In genomic region chr2:33178243-33178932, GRCm38 (mm10) we compare ENCODE assay signal across 8 mouse cellular contexts. TPM values are rescaled to one million over a fixed set of nuclear protein-coding genes. Genes with fewer than 3 reads are reported as not detected.
DNase-seq lines count a peak whose midpoint lies in the region; ATAC-seq lines count a peak whose summit lies in the region.

No protein-coding gene starts in this region.

- peak; percentile 96 for DNase-seq in heart, adult 11 months
- no peak for DNase-seq in heart, adult 8-10 months (ENCODE audit: low spot score)
- DNase-seq in brain, adult 2 months (ENCODE audit: low read depth, low spot score): peak; percentile 85
- peak; percentile 68 for DNase-seq in intestine, embryonic 14.5 days (ENCODE audit: low spot score)
- no peak for DNase-seq in B cell, adult 2 months
- no peak for DNase-seq in urinary bladder, postnatal 25 days (ENCODE audit: low spot score)

- peaks cover 3% of the 10 kb centered on the region; the same call in 1 of the 2 replicates for H3K36me3 ChIP-seq in forebrain, embryonic 16.5 days (ENCODE audit: control insufficient read depth, insufficient read depth)
- no peaks in the 10 kb centered on the region for H3K36me3 ChIP-seq in intestine, embryonic 14.5 days (ENCODE audit: control insufficient read depth, insufficient read depth, low read length)
- peaks cover 5% of the 10 kb centered on the region; the same call in 1 of the 2 replicates for H3K36me3 ChIP-seq in neural tube, embryonic 13.5 days

- 56% methylated on average over 11 of the region's 11 CpGs for WGBS in forebrain, embryonic 16.5 days
- 31% methylated on average over 11 of the region's 11 CpGs for WGBS in intestine, embryonic 14.5 days
- WGBS in neural tube, embryonic 13.5 days: 55% methylated on average over 11 of the region's 11 CpGs

- ATAC-seq in forebrain, embryonic 16.5 days: peak; percentile 65
- ATAC-seq in intestine, embryonic 14.5 days (replicated peaks; ENCODE audit: low FRiP score, low TSS enrichment, low read depth): peak; percentile 54
- ATAC-seq in neural tube, embryonic 13.5 days (ENCODE audit: low read depth): peak; percentile 48

- H3K9me3 ChIP-seq in forebrain, embryonic 16.5 days (ENCODE audit: control insufficient read depth, low read length): no peaks in the 10 kb centered on the region
- no peaks in the 10 kb centered on the region for H3K9me3 ChIP-seq in intestine, embryonic 14.5 days (ENCODE audit: control insufficient read depth, low read length)
- no peaks in the 10 kb centered on the region for H3K9me3 ChIP-seq in neural tube, embryonic 13.5 days

- H3K27ac ChIP-seq in forebrain, embryonic 16.5 days (ENCODE audit: low read length): 0 out of 2 replicates have a peak overlapping the region, but pooled peaks have one; percentile 5
- peak overlapping the region; percentile 87 for H3K27ac ChIP-seq in intestine, embryonic 14.5 days (ENCODE audit: low read depth)
- H3K27ac ChIP-seq in neural tube, embryonic 13.5 days (replicated peaks): peak overlapping the region; percentile 71

- peaks cover 25% of the 10 kb centered on the region for H3K4me1 ChIP-seq in forebrain, embryonic 16.5 days (replicated peaks; ENCODE audit: control insufficient read depth, insufficient read depth, low read length)
- peaks cover 41% of the 10 kb centered on the region for H3K4me1 ChIP-seq in intestine, embryonic 14.5 days (replicated peaks; ENCODE audit: control insufficient read depth, insufficient read depth, low read length)
- peaks cover 42% of the 10 kb centered on the region for H3K4me1 ChIP-seq in neural tube, embryonic 13.5 days (replicated peaks)

- H3K27me3 ChIP-seq in forebrain, embryonic 16.5 days (replicated peaks; ENCODE audit: control insufficient read depth, insufficient read depth, low read length): no peaks in the 10 kb centered on the region
- H3K27me3 ChIP-seq in intestine, embryonic 14.5 days (replicated peaks; ENCODE audit: control insufficient read depth, insufficient read depth, low read length): no peaks in the 10 kb centered on the region
- H3K27me3 ChIP-seq in neural tube, embryonic 13.5 days: no peaks in the 10 kb centered on the region

- H3K4me2 ChIP-seq in forebrain, embryonic 16.5 days (ENCODE audit: low read length): no peak overlapping the region
- peak overlapping the region; percentile 45 for H3K4me2 ChIP-seq in intestine, embryonic 14.5 days (ENCODE audit: low read length)
- H3K4me2 ChIP-seq in neural tube, embryonic 13.5 days: no peak overlapping the region

- no peak overlapping the region for H3K9ac ChIP-seq in forebrain, embryonic 16.5 days (replicated peaks; ENCODE audit: low read depth, low read length)
- H3K9ac ChIP-seq in intestine, embryonic 14.5 days (ENCODE audit: low read length): peak overlapping the region; percentile 29; the same call in 1 of the 2 replicates
- peak overlapping the region; percentile 22 for H3K9ac ChIP-seq in neural tube, embryonic 13.5 days

- no peak overlapping the region for H3K4me3 ChIP-seq in forebrain, embryonic 16.5 days (replicated peaks; ENCODE audit: low read length)
- peak overlapping the region; percentile 11 for H3K4me3 ChIP-seq in intestine, embryonic 14.5 days (ENCODE audit: low read depth, low read length)
- no peak overlapping the region for H3K4me3 ChIP-seq in neural tube, embryonic 13.5 days

RNA-seq across cellular contexts. Expression of gene Angptl2, which starts 37.5 kb away (rescaled TPM):
- total RNA-seq in heart, adult 8-10 months (2022): 10 to 100 TPM; 32.9 to 57.7 (median 53.5) TPM
- polyA plus RNA-seq in forebrain, embryonic 16.5 days (2015; fragmentation: Nextera tagmentation; extraction: Ambion mirVana): 12.0 and 14.3 TPM in 2 replicates
- polyA plus RNA-seq in intestine, embryonic 14.5 days (2014; fragmentation: Nextera tagmentation; extraction: Ambion mirVana): 38.7 and 41.0 TPM in 2 replicates
- 18.2 and 18.9 TPM in 2 replicates for polyA plus RNA-seq in neural tube, embryonic 13.5 days (2015; fragmentation: Nextera tagmentation; extraction: Ambion mirVana)

RNA-seq across cellular contexts. Expression of gene Garnl3, which starts 46.9 kb away (rescaled TPM):
- total RNA-seq in heart, adult 8-10 months (2022): 1 to 10 TPM; 2.6 to 6.7 (median 3.5) TPM
- 26.2 and 34.5 TPM in 2 replicates for polyA plus RNA-seq in forebrain, embryonic 16.5 days (2015; fragmentation: Nextera tagmentation; extraction: Ambion mirVana)
- polyA plus RNA-seq in intestine, embryonic 14.5 days (2014; fragmentation: Nextera tagmentation; extraction: Ambion mirVana): 17.2 and 18.6 TPM in 2 replicates
- 27.6 and 33.4 TPM in 2 replicates for polyA plus RNA-seq in neural tube, embryonic 13.5 days (2015; fragmentation: Nextera tagmentation; extraction: Ambion mirVana)

Comparison
In these comparisons a context has a peak if more than half of its experiments do, and no peak if none do; other contexts are left out.
1. DNase-seq: peak in heart, adult 11 months (single experiment), brain, adult 2 months (single experiment) and intestine, embryonic 14.5 days (single experiment); none in heart, adult 8-10 months (single experiment), B cell, adult 2 months (0 of 2) and urinary bladder, postnatal 25 days (single experiment).
2. H3K27ac ChIP-seq: peak in every context shown above with its lines; median percentile 87 in intestine, embryonic 14.5 days; 71 in neural tube, embryonic 13.5 days; 5 in forebrain, embryonic 16.5 days.
3. Peak in every context shown above with its lines, with median percentiles within 50 percentile points of each other: ATAC-seq.